Mouse (Mus musculus): ENCODE data around the gene Tubb2b. TPM values are rescaled to one million over a fixed set of nuclear protein-coding genes. Genes with fewer than 3 reads are reported as not detected.
A peak's percentile ranks its signal among the peaks of the same experiment; 100 is the strongest.

The Tubb2b gene
- polyA plus RNA-seq, 1 experiment from 2014 or later: 1.6 TPM

DNA sequence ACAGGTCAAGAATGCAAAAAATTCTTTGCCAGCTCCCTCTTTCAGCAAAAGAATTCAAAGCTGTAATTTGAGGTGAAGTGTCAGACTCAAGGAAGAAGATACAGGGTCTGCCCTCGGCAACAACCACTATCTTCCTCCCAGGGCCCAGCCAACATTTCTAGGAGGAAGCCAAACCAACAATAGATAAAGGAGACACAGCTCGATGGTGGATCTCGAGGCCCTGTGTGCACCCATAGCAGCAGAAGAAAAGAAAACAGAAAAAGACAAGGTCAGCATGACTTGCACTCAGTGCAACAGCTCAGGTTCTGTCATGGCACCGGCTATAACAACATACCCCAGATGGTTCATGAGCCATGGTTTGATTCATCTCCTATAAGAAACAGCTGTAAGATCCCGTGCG is 13.8 kb downstream of the Tubb2b start:
- no peaks in the 10 kb centered on the region for H3K9me3 ChIP-seq (replicated peaks)
- no peak overlapping the region for H3K4me2 ChIP-seq
- H3K9ac ChIP-seq: no peak overlapping the region
- H3K27me3 ChIP-seq (replicated peaks): no peaks in the 10 kb centered on the region
- no peak overlapping the region for H3K27ac ChIP-seq
- peak; percentile 22; the same call in 1 of the 2 replicates for ATAC-seq
- H3K4me3 ChIP-seq: no peak overlapping the region
- 36% methylated on average over 6 of the region's 6 CpGs for WGBS (ENCODE audit: insufficient replicate concordance)
- H3K36me3 ChIP-seq: no peaks in the 10 kb centered on the region
- H3K4me1 ChIP-seq: peaks cover 46% of the 10 kb centered on the region

GRCm38 (mm10) chr13:34114654-34115053 is 15.6 kb downstream of the Tubb2b start:
- no peak for ATAC-seq
- Histone ChIP-seq H3K36me3 (no peaks in the 10 kb centered on the region), H3K9me3 (replicated peaks) (no peaks in the 10 kb centered on the region), H3K4me2 (no peak overlapping the region), H3K4me3 (no peak overlapping the region), H3K4me1 (peaks cover 46% of the 10 kb centered on the region), H3K9ac (no peak overlapping the region), H3K27ac (no peak overlapping the region), H3K27me3 (replicated peaks) (peaks cover 8% of the 10 kb centered on the region; the same call in 1 of the 2 replicates)
- WGBS (ENCODE audit: insufficient replicate concordance): 57% methylated on average over 4 of the region's 4 CpGs

- Histone ChIP-seq H3K4me2 (no peak overlapping the region), H3K9me3 (replicated peaks) (no peaks in the 10 kb centered on the region), H3K4me1 (peaks cover 33% of the 10 kb centered on the region), H3K4me3 (no peak overlapping the region), H3K9ac (no peak overlapping the region), H3K36me3 (no peaks in the 10 kb centered on the region), H3K27me3 (replicated peaks) (peaks cover 8% of the 10 kb centered on the region; the same call in 1 of the 2 replicates), H3K27ac (no peak overlapping the region)
- no peak for ATAC-seq
- WGBS (ENCODE audit: insufficient replicate concordance): 74% methylated on average over 3 of the region's 3 CpGs
Observed at GRCm38 (mm10) chr13:34113086-34113485, 17.2 kb downstream of the Tubb2b start.

DNA sequence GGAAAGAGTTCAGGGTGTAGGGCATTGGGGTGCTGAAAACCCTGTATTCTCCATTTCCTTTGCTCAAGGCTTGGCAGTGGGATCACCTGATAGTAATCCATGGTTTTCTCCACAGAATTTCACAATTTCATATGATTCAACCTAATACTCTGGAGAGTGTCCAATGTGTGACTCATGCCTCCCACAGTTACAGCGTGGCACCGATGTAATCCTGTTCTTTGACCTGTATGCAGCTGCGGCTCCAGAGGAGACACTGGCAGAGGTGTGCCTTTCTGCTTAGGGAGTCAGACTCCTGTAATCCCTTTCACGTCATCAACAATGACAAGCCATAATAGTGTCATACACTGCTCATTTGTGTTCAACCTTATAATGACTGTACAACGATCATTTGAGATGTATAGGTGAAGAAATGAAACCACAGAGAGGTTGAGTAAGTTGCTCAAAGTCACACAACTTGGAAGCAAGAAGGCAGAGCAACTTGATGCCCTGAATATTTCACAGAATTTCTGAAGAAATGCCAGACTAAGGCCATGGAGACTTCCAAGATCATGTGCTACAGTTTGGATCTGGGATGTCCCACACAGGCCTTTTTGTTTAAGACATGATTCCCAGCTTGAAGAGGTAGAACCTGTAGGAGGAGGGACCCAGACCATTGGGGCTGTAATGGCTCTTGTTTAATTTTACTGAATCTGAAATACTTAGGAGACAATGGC is 17.7 kb downstream of the Tubb2b start:
- no peaks in the 10 kb centered on the region for H3K9me3 ChIP-seq (replicated peaks)
- H3K4me2 ChIP-seq: no peak overlapping the region
- H3K27me3 ChIP-seq (replicated peaks): peaks cover 8% of the 10 kb centered on the region; the same call in 1 of the 2 replicates
- H3K36me3 ChIP-seq: no peaks in the 10 kb centered on the region
- no peak overlapping the region for H3K9ac ChIP-seq
- H3K4me3 ChIP-seq: no peak overlapping the region
- no peak for ATAC-seq
- WGBS (ENCODE audit: insufficient replicate concordance): 75% methylated on average over 5 of the region's 5 CpGs
- H3K4me1 ChIP-seq: peaks cover 29% of the 10 kb centered on the region
- no peak overlapping the region for H3K27ac ChIP-seq

DNA sequence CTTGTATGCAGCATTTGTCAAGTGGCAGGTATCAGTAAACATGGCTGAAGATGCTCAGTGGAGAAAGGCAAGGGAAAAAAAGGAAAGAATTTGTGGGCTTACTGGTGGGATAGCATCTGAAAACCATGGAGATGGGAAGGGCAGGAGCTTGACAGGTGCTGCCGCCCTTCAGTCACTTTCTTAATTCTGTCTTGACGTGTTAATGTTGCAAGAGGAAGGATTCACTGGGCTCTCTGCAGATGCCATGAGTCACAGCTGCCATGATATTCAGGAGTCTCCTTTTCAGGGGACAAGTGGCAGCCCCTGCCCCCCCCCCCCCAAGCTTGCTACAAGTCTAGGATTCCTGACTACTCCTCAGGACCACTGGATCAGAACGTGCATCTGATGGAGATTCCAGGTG is 18.4 kb downstream of the Tubb2b start:
- no peak for ATAC-seq
- Histone ChIP-seq H3K4me1 (peaks cover 28% of the 10 kb centered on the region), H3K36me3 (no peaks in the 10 kb centered on the region), H3K27ac (no peak overlapping the region), H3K27me3 (replicated peaks) (peaks cover 8% of the 10 kb centered on the region; the same call in 1 of the 2 replicates), H3K4me3 (no peak overlapping the region), H3K4me2 (no peak overlapping the region), H3K9ac (no peak overlapping the region), H3K9me3 (replicated peaks) (no peaks in the 10 kb centered on the region)
- WGBS (ENCODE audit: insufficient replicate concordance): 78% methylated on average over 3 of the region's 3 CpGs

GRCm38 (mm10) chr13:34111019-34111418 is 19.2 kb downstream of the Tubb2b start:
- Histone ChIP-seq H3K4me3 (no peak overlapping the region), H3K9ac (no peak overlapping the region), H3K9me3 (replicated peaks) (no peaks in the 10 kb centered on the region), H3K4me1 (peaks cover 23% of the 10 kb centered on the region), H3K27ac (no peak overlapping the region), H3K36me3 (no peaks in the 10 kb centered on the region), H3K27me3 (replicated peaks) (peaks cover 8% of the 10 kb centered on the region; the same call in 1 of the 2 replicates), H3K4me2 (no peak overlapping the region)
- WGBS (ENCODE audit: insufficient replicate concordance): 63% methylated on average over 5 of the region's 5 CpGs
- no peak for ATAC-seq

- H3K9ac ChIP-seq: no peak overlapping the region
- 56% methylated on average over 4 of the region's 4 CpGs for WGBS (ENCODE audit: insufficient replicate concordance)
Observed at GRCm38 (mm10) chr13:34109677-34110058, 20.6 kb downstream of the Tubb2b start.

GRCm38 (mm10) chr13:34109035-34109676 is 21.1 kb downstream of the Tubb2b start:
- Histone ChIP-seq H3K4me1 (0 out of 2 replicates have a peak, but pooled peaks cover 8% of the 10 kb centered on the region), H3K4me3 (no peak overlapping the region), H3K36me3 (no peaks in the 10 kb centered on the region), H3K9ac (no peak overlapping the region), H3K27ac (no peak overlapping the region), H3K4me2 (no peak overlapping the region), H3K9me3 (replicated peaks) (no peaks in the 10 kb centered on the region), H3K27me3 (replicated peaks) (peaks cover 8% of the 10 kb centered on the region; the same call in 1 of the 2 replicates)
- no peak for ATAC-seq
- 68% methylated on average over 4 of the region's 4 CpGs for WGBS (ENCODE audit: insufficient replicate concordance)

More at GRCm38 (mm10) chr13:34109677-34110058, 20.6 kb downstream of the Tubb2b start:
- H3K4me3 ChIP-seq: no peak overlapping the region
- H3K9me3 ChIP-seq (replicated peaks): no peaks in the 10 kb centered on the region
- no peak overlapping the region for H3K27ac ChIP-seq
- no peaks in the 10 kb centered on the region for H3K36me3 ChIP-seq
- peaks cover 12% of the 10 kb centered on the region; the same call in 1 of the 2 replicates for H3K4me1 ChIP-seq
- no peak overlapping the region for H3K4me2 ChIP-seq
- ATAC-seq: no peak
- H3K27me3 ChIP-seq (replicated peaks): peaks cover 8% of the 10 kb centered on the region; the same call in 1 of the 2 replicates

DNA sequence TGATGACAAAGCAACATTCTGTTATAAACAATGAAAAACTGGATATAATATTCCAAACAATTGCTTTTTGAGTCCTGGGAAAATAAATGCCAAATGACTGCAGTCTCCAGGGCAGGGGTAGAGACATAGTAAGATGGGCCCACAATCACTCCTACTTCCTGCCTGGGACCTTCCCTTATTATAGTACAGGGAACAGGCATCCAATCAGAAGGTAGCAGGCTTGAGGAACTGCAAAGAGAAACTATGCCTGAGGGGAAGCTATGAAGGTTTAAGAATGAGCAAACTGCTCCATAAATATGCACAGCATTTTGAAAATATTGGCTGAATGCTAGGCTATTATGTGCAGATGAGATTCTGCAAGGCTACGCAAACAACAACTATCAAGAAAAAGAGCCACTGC is 23.3 kb downstream of the Tubb2b start:
- Histone ChIP-seq H3K36me3 (no peaks in the 10 kb centered on the region), H3K9me3 (replicated peaks) (no peaks in the 10 kb centered on the region), H3K27ac (no peak overlapping the region), H3K27me3 (replicated peaks) (peaks cover 8% of the 10 kb centered on the region; the same call in 1 of the 2 replicates), H3K4me3 (no peak overlapping the region), H3K9ac (no peak overlapping the region), H3K4me2 (no peak overlapping the region), H3K4me1 (peaks cover 14% of the 10 kb centered on the region)
- 94% methylated on average over 1 of the region's 1 CpGs for WGBS (ENCODE audit: insufficient replicate concordance)
- no peak for ATAC-seq

DNA sequence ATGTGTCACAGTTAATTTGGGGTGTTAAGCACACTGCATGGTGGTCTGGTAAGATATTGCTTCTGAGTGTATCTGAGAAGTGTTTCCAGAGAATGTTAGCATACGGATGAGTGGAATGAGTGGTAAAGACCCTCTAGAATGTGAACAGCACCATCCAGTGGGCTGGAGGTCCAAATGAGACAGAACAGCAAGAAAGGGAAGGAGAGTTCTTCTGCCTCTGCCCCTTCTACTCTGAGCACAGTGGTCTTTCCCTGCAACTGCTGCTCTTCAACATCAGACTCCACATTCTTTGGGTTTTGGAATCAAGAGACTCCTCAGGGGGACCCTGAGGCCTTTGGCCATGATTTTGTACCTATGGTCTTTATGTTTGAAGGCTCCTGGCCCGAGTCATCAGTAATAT is 24.0 kb downstream of the Tubb2b start:
- H3K9ac ChIP-seq: no peak overlapping the region
- WGBS (ENCODE audit: insufficient replicate concordance): 74% methylated on average over 2 of the region's 2 CpGs
- peaks cover 21% of the 10 kb centered on the region for H3K4me1 ChIP-seq
- H3K36me3 ChIP-seq: no peaks in the 10 kb centered on the region
- no peak overlapping the region for H3K27ac ChIP-seq
- peaks cover 7% of the 10 kb centered on the region; the same call in 1 of the 2 replicates for H3K27me3 ChIP-seq (replicated peaks)
- H3K4me2 ChIP-seq: no peak overlapping the region
- ATAC-seq: no peak
- no peak overlapping the region for H3K4me3 ChIP-seq
- no peaks in the 10 kb centered on the region for H3K9me3 ChIP-seq (replicated peaks)

GRCm38 (mm10) chr13:34105364-34105763 is 24.9 kb downstream of the Tubb2b start:
- H3K4me2 ChIP-seq: no peak overlapping the region
- no peak for ATAC-seq
- WGBS (ENCODE audit: insufficient replicate concordance): 57% methylated on average over 1 of the region's 1 CpGs
- no peak overlapping the region for H3K27ac ChIP-seq
- no peaks in the 10 kb centered on the region for H3K36me3 ChIP-seq
- no peaks in the 10 kb centered on the region for H3K27me3 ChIP-seq (replicated peaks)
- H3K9ac ChIP-seq: no peak overlapping the region
- H3K4me1 ChIP-seq: peaks cover 30% of the 10 kb centered on the region
- no peak overlapping the region for H3K4me3 ChIP-seq
- no peaks in the 10 kb centered on the region for H3K9me3 ChIP-seq (replicated peaks)

DNA sequence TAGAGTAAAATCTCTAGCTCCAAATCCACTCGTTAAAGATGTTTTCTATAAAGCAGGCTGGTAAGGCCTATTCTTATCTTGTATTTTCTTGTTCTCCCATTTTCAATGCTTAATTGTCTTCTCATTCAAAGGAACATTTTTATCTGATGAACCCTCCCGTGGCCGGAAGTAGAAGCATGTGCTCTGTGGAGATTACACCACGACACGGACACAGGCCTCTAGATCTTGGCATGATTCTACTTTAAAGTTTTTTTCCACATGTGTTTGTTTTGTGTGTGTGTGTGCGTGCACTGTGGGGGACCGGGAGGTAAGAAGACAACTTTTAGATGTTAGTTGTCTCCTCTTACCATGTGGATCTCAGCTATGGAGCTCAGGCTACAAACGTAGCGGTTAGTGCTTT is 28.4 kb downstream of the Tubb2b start:
- Histone ChIP-seq H3K9ac (no peak overlapping the region), H3K4me3 (no peak overlapping the region), H3K4me2 (peak overlapping the region; percentile 56), H3K4me1 (peaks cover 31% of the 10 kb centered on the region), H3K9me3 (replicated peaks) (no peaks in the 10 kb centered on the region), H3K36me3 (no peaks in the 10 kb centered on the region), H3K27ac (peak overlapping the region; percentile 82), H3K27me3 (replicated peaks) (no peaks in the 10 kb centered on the region)
- 36% methylated on average over 9 of the region's 9 CpGs for WGBS (ENCODE audit: insufficient replicate concordance)
- peak; percentile 50 for ATAC-seq
